Mouse (Mus musculus) lung, postnatal 0 days (tissue): ENCODE measurements around the gene Shc1. TPM values are rescaled to one million over a fixed set of nuclear protein-coding genes. Genes with fewer than 3 reads are reported as not detected.

Source experiments
- ATAC-seq: fragments of 200-750 bp; cut with Nextera tagmentation; 2 replicates; pipeline ENCODE4 v1.8.0; 2017; ENCODE audit warnings: moderate library complexity
- DNase-seq: peaks from one replicate; pipeline ENCODE4 v3.0.0-alpha.2; 2016; ENCODE audit warnings: low spot score
- H3K27ac ChIP-seq: fragments of 300-500 bp; sonication (generic); 2 replicates; pipeline ENCODE4 v1.5.1; 2014; ENCODE audit warnings: antibody characterized with exemption, mild to moderate bottlenecking, low read length, mixed read lengths
- H3K27me3 ChIP-seq: fragments of 300-500 bp; sonication (generic); replicated peaks from 2 replicates; pipeline ENCODE4 v1.6.1; 2014; ENCODE audit warnings: low read length, mixed read lengths; ENCODE audit not compliant: insufficient read depth
- H3K36me3 ChIP-seq: fragments of 300-500 bp; sonication (generic); 2 replicates; pipeline ENCODE4 v1.6.1; 2014; ENCODE audit warnings: low read length, mixed read lengths; ENCODE audit not compliant: insufficient read depth
- H3K4me1 ChIP-seq: fragments of 300-500 bp; sonication (generic); 2 replicates; pipeline ENCODE4 v1.6.1; 2014; ENCODE audit warnings: antibody characterized with exemption, low read depth, low read length, mixed read lengths; ENCODE audit not compliant: insufficient read depth
- H3K4me2 ChIP-seq: fragments of 300-500 bp; sonication (generic); replicated peaks from 2 replicates; pipeline ENCODE4 v1.6.1; 2014; ENCODE audit warnings: low read depth, mild to moderate bottlenecking, low read length, moderate library complexity, mixed read lengths
- H3K4me3 ChIP-seq: fragments of 300-500 bp; sonication (generic); 2 replicates; pipeline ENCODE4 v1.5.1; 2014; ENCODE audit warnings: low read depth, low read length
- H3K9ac ChIP-seq: fragments of 300-500 bp; sonication (generic); replicated peaks from 2 replicates; pipeline ENCODE4 v1.6.1; 2014; ENCODE audit warnings: low read depth, mild to moderate bottlenecking
- H3K9me3 ChIP-seq: fragments of 300-500 bp; sonication (generic); 2 replicates; pipeline ENCODE4 v1.6.1; 2016; ENCODE audit warnings: low read length, mixed read lengths
- CTCF ChIP-seq: IDR thresholded peaks from 2 replicates; pipeline ENCODE4 v1.5.1; 2016; ENCODE audit warnings: antibody characterized with exemption, mild to moderate bottlenecking
- EP300 ChIP-seq: IDR thresholded peaks from 2 replicates; pipeline ENCODE4 v1.6.1; 2016; ENCODE audit warnings: antibody characterized with exemption, mild to moderate bottlenecking, control low read depth
- WGBS: fragments of 180-500 bp; shearing (Covaris S2); extraction: QIAGEN DNeasy Blood & Tissue Kit; methylation state at CpG from one replicate; pipeline ENCODE4 v1.1.7; 2014; 5-methylcytosine and 5-hydroxymethylcytosine counted together
- polyA plus RNA-seq: library from polyadenylated mRNA; unstranded; fragments of >200 nt; fragmentation: Nextera tagmentation; extraction: Ambion mirVana; gene quantifications from 2 replicates; pipeline ENCODE4 v1.2.1, GENCODE M21; 2015

Shc1 gene
- polyA plus RNA-seq, 1 experiment from 2014 or later: 55.7 TPM

GRCm38 (mm10) chr3:89419981-89420380, 1.7 kb downstream of the Shc1 start:
- Histone ChIP-seq H3K36me3 (0 out of 2 replicates have a peak, but pooled peaks cover 9% of the 10 kb centered on the region), H3K27ac (peak overlapping the region; percentile 99), H3K4me3 (peak overlapping the region; percentile 71), H3K4me1 (peaks cover 15% of the 10 kb centered on the region; the same call in 1 of the 2 replicates), H3K9ac (peak overlapping the region; percentile 77), H3K27me3 (no peaks in the 10 kb centered on the region), H3K4me2 (peak overlapping the region; percentile 87), H3K9me3 (no peaks in the 10 kb centered on the region)
- ATAC-seq (no peak), DNase-seq (peak; percentile 70)
- WGBS: 14% methylated on average over 3 of the region's 3 CpGs
- TF ChIP-seq EP300 (no peak), CTCF (no peak)

- Histone ChIP-seq H3K27me3 (no peaks in the 10 kb centered on the region), H3K4me1 (peaks cover 15% of the 10 kb centered on the region; the same call in 1 of the 2 replicates), H3K4me2 (peak overlapping the region; percentile 67), H3K36me3 (peaks cover 12% of the 10 kb centered on the region; the same call in 1 of the 2 replicates), H3K9me3 (no peaks in the 10 kb centered on the region), H3K27ac (peak overlapping the region; percentile 99), H3K4me3 (peak overlapping the region; percentile 71; the same call in 1 of the 2 replicates), H3K9ac (no peak overlapping the region)
- TF ChIP-seq EP300: no peak
- no peak for TF ChIP-seq CTCF
- no peak for DNase-seq
- no peak for ATAC-seq
- 15% methylated on average over 2 of the region's 2 CpGs for WGBS
Observed at GRCm38 (mm10) chr3:89420421-89420820, 2.2 kb downstream of the Shc1 start.

GRCm38 (mm10) chr3:89421002-89421774, 2.9 kb downstream of the Shc1 start:
- H3K4me1 ChIP-seq: peaks cover 15% of the 10 kb centered on the region; the same call in 1 of the 2 replicates
- peak; percentile 98 for DNase-seq

GRCm38 (mm10) chr3:89421810-89422473, 3.7 kb downstream of the Shc1 start:
- Histone ChIP-seq H3K36me3 (peaks cover 13% of the 10 kb centered on the region; the same call in 1 of the 2 replicates), H3K4me1 (peaks cover 15% of the 10 kb centered on the region; the same call in 1 of the 2 replicates), H3K27ac (peak overlapping the region; percentile 99), H3K4me3 (peak overlapping the region; percentile 45), H3K9ac (peak overlapping the region; percentile 51), H3K27me3 (no peaks in the 10 kb centered on the region), H3K9me3 (no peaks in the 10 kb centered on the region), H3K4me2 (peak overlapping the region; percentile 67)
- no peak for TF ChIP-seq CTCF
- TF ChIP-seq EP300: no peak
- ATAC-seq (no peak), DNase-seq (peak; percentile 34)
- WGBS: 7% methylated on average over 21 of the region's 22 CpGs

More at GRCm38 (mm10) chr3:89421002-89421774, 2.9 kb downstream of the Shc1 start:
- H3K9ac ChIP-seq: peak overlapping the region; percentile 51
- peaks cover 12% of the 10 kb centered on the region; the same call in 1 of the 2 replicates for H3K36me3 ChIP-seq
- ATAC-seq: peak; percentile 80
- WGBS: under 1% methylated on average over 11 of the region's 11 CpGs
- H3K27me3 ChIP-seq: no peaks in the 10 kb centered on the region
- H3K27ac ChIP-seq: peak overlapping the region; percentile 99
- peak; percentile 70 for TF ChIP-seq EP300
- TF ChIP-seq CTCF: no peak
- H3K4me2 ChIP-seq: peak overlapping the region; percentile 67
- H3K4me3 ChIP-seq: peak overlapping the region; percentile 45
- no peaks in the 10 kb centered on the region for H3K9me3 ChIP-seq

GRCm38 (mm10) chr3:89422556-89423205, 4.4 kb downstream of the Shc1 start:
- Histone ChIP-seq H3K9ac (no peak overlapping the region), H3K4me3 (peak overlapping the region; percentile 45; the same call in 1 of the 2 replicates), H3K9me3 (no peaks in the 10 kb centered on the region), H3K27ac (no peak overlapping the region), H3K27me3 (no peaks in the 10 kb centered on the region), H3K4me2 (peak overlapping the region; percentile 67), H3K36me3 (peaks cover 20% of the 10 kb centered on the region), H3K4me1 (peaks cover 15% of the 10 kb centered on the region; the same call in 1 of the 2 replicates)
- WGBS: 61% methylated on average over 6 of the region's 6 CpGs
- ATAC-seq: no peak
- TF ChIP-seq EP300: no peak
- TF ChIP-seq CTCF: no peak
- no peak for DNase-seq
